Mouse (Mus musculus): Measurements from ENCODE around the gene Sned1. TPM values are rescaled to one million over a fixed set of nuclear protein-coding genes. Genes with fewer than 3 reads are reported as not detected.
"Not testable (repeated sequence)": the region's sequence is repeated elsewhere in the genome, so short reads cannot be mapped to it uniquely, and the experiment has no call there.

Sned1 gene
- total RNA-seq, 2 experiments from 2014 or later: 10.4 to 12.8 TPM

- intact Hi-C loops (cut with DNase I): no loop called here
- DNase-seq (ENCODE audit: low spot score): no peak
Observed at GRCm38 (mm10) chr1:93292006-93292405, 56.4 kb downstream of the Sned1 start.

- not testable (repeated sequence) for DNase-seq (ENCODE audit: low spot score)
Observed at GRCm38 (mm10) chr1:93294491-93294890, 58.9 kb downstream of the Sned1 start.

GRCm38 (mm10) chr1:93299791-93300190 is 64.2 kb downstream of the Sned1 start:
- no peak for DNase-seq (ENCODE audit: low spot score)
- intact Hi-C loops (cut with DNase I): loop anchor here (10.0 kb wide), 1 partner anchor 125 kb away; no protein-coding TSS in a partner anchor

More at GRCm38 (mm10) chr1:93294491-93294890, 58.9 kb downstream of the Sned1 start:
- intact Hi-C loops (cut with DNase I): not testable (repeated sequence)

- intact Hi-C loops (cut with DNase I): loop anchor here (10.0 kb wide), 1 partner anchor 126 kb away; no protein-coding TSS in a partner anchor
- no peak for DNase-seq (ENCODE audit: low spot score)
Observed at GRCm38 (mm10) chr1:93300578-93300977, 64.9 kb downstream of the Sned1 start.

- intact Hi-C loops (cut with DNase I): loop anchor here (10.0 kb wide), 1 partner anchor 131 kb away; no protein-coding TSS in a partner anchor
- peak; percentile 45 for DNase-seq (ENCODE audit: low spot score)
Observed at GRCm38 (mm10) chr1:93305581-93306337, 70.1 kb downstream of the Sned1 start, which contains the start of gene Mterf4. Gene Mterf4, minus strand, starts transcription at chr1:93305915.

GRCm38 (mm10) chr1:93323973-93324372 is 88.3 kb downstream of the Sned1 start:
- no peak for DNase-seq (ENCODE audit: low spot score)
- intact Hi-C loops (cut with DNase I): no loop called here

GRCm38 (mm10) chr1:93326446-93326845 is 90.8 kb downstream of the Sned1 start:
- intact Hi-C loops (cut with DNase I): no loop called here
- no peak for DNase-seq (ENCODE audit: low spot score)

- intact Hi-C loops (cut with DNase I): no loop called here
- DNase-seq (ENCODE audit: low spot score): no peak
Observed at GRCm38 (mm10) chr1:93334621-93335020, 99.0 kb downstream of the Sned1 start.

GRCm38 (mm10) chr1:93342648-93343503 is 107.2 kb downstream of the Sned1 start, which contains the start of the genes Ppp1r7 and Pask:
Gene Ppp1r7, plus strand, starts transcription at chr1:93342854.
Gene Pask, minus strand, starts transcription at chr1:93343482.
- intact Hi-C loops (cut with DNase I): loop anchor here (5.0 to 10.0 kb wide), 6 partner anchors 106 to 412 kb away; partner anchors contain the start of genes Atg4b, Capn10, Sned1 and Thap4
- peak; percentile 90 for DNase-seq (ENCODE audit: low spot score)

- intact Hi-C loops (cut with DNase I): loop anchor here (5.0 to 10.0 kb wide), 6 partner anchors 106 to 411 kb away; partner anchors contain the start of genes Atg4b, Capn10, Sned1 and Thap4
- DNase-seq (ENCODE audit: low spot score): peak; percentile 88
Observed at GRCm38 (mm10) chr1:93343504-93344047, 107.9 kb downstream of the Sned1 start.

- no peak for DNase-seq (ENCODE audit: low spot score)
- intact Hi-C loops (cut with DNase I): loop anchor here (10.0 kb wide), 2 partner anchors 408 to 412 kb away; partner anchors contain the start of genes Atg4b, Capn10 and Thap4
Observed at GRCm38 (mm10) chr1:93347176-93347575, 111.5 kb downstream of the Sned1 start.

- intact Hi-C loops (cut with DNase I): loop anchor here (10.0 kb wide), 2 partner anchors 405 to 415 kb away; partner anchors contain the start of genes Atg4b, Capn10 and Thap4
- DNase-seq (ENCODE audit: low spot score): no peak
Observed at GRCm38 (mm10) chr1:93349701-93350100, 114.1 kb downstream of the Sned1 start.

Small RNAs within 50 kb of the gene (microRNA-seq; reads per million reads assigned to microRNA genes)
- not detected for gene Mir6901
- not detected for gene Mir6902

Other genes starting within 250 kb of the Sned1 start
- gene Aqp12, start 229.5 kb upstream of the Sned1 start, total RNA-seq (2021): not detected
- 1 to 10 TPM in 1 of 2 experiments, under 1 TPM in 1; 0.94 to 1.6 TPM for gene Kif1a, start 133.9 kb upstream of the Sned1 start, total RNA-seq (2021)
- not detected for gene Agxt, start 100.6 kb upstream of the Sned1 start, total RNA-seq (2021)
- not detected for gene 2310007B03Rik, start 74.9 kb upstream of the Sned1 start, total RNA-seq (2021)
- under 1 TPM; 0.10 to 0.11 TPM for gene Crocc2, start 67.1 kb upstream of the Sned1 start, total RNA-seq (2021)
- 10 to 100 TPM; 14.6 to 15.7 TPM for gene Mterf4, start 70.1 kb downstream of the Sned1 start, total RNA-seq (2021)
- gene Ppp1r7, start 107.0 kb downstream of the Sned1 start, total RNA-seq (2021): 10 to 100 TPM; 23.4 to 29.2 TPM
- 1 to 10 TPM in 1 of 2 experiments, under 1 TPM in 1; 0.39 to 1.2 TPM for gene Pask, start 107.6 kb downstream of the Sned1 start, total RNA-seq (2021)
- not detected for gene Ano7, start 138.1 kb downstream of the Sned1 start, total RNA-seq (2021)
- gene Hdlbp, start 243.0 kb downstream of the Sned1 start, total RNA-seq (2021): 100 to 1,000 TPM; 520 to 550 TPM

Measured in heart, postnatal 25 days (tissue).